In genomic region chr4:143212341-143213174, GRCm38 (mm10) we compare ENCODE assay signal across 8 mouse cellular contexts. TPM values are rescaled to one million over a fixed set of nuclear protein-coding genes. Genes with fewer than 3 reads are reported as not detected.
DNase-seq lines count a peak whose midpoint lies in the region; ATAC-seq and TF ChIP-seq lines count a peak whose summit lies in the region.

Gene Prdm2 (minus strand): TSS chr4:143212995.

- peak within 1 kb of the TSS; percentile 82 for H3K27ac ChIP-seq in bone marrow, adult 2 months (ENCODE audit: control insufficient read depth, insufficient read depth, low read depth, low read length, poor library complexity)
- peak within 1 kb of the TSS; percentile 89 for H3K27ac ChIP-seq in embryonic facial prominence, embryonic 15.5 days (replicated peaks)
- peak within 1 kb of the TSS; percentile 92 for H3K27ac ChIP-seq in limb, embryonic 12.5 days
- H3K27ac ChIP-seq in midbrain, embryonic 13.5 days, result peak within 1 kb of the TSS; percentile 88
- peak within 1 kb of the TSS; percentile 74 for H3K27ac ChIP-seq in small intestine, adult 2 months (ENCODE audit: insufficient read depth, low read depth, low read length)

- H3K36me3 ChIP-seq in embryonic facial prominence, embryonic 15.5 days, result no peaks in the 10 kb centered on the region
- no peaks in the 10 kb centered on the region for H3K36me3 ChIP-seq in limb, embryonic 12.5 days
- H3K36me3 ChIP-seq in midbrain, embryonic 13.5 days, result no peaks in the 10 kb centered on the region
- H3K36me3 ChIP-seq in small intestine, adult 2 months (ENCODE audit: control insufficient read depth, insufficient read depth, low read length), result no peaks in the 10 kb centered on the region

- peak within 1 kb of the TSS; percentile 70 for H3K4me2 ChIP-seq in embryonic facial prominence, embryonic 15.5 days (replicated peaks)
- H3K4me2 ChIP-seq in limb, embryonic 12.5 days, result peak within 1 kb of the TSS; percentile 76
- peak within 1 kb of the TSS; percentile 60 for H3K4me2 ChIP-seq in midbrain, embryonic 13.5 days (replicated peaks)

- WGBS in bone marrow, adult 2 months, result 1% methylated on average over 94 of the region's 96 CpGs
- 2% methylated on average over 62 of the region's 96 CpGs for WGBS in embryonic facial prominence, embryonic 15.5 days
- WGBS in limb, embryonic 12.5 days, result 3% methylated on average over 87 of the region's 96 CpGs
- WGBS in midbrain, embryonic 13.5 days, result 2% methylated on average over 84 of the region's 96 CpGs
- 1% methylated on average over 96 of the region's 96 CpGs for WGBS in small intestine, adult 2 months

- no peaks in the 10 kb centered on the region; the same call in 1 of the 2 replicates for H3K4me1 ChIP-seq in bone marrow, adult 2 months (ENCODE audit: control insufficient read depth, insufficient read depth, low read length)
- H3K4me1 ChIP-seq in embryonic facial prominence, embryonic 15.5 days, result peaks cover 8% of the 10 kb centered on the region; the same call in 1 of the 2 replicates
- peaks cover 19% of the 10 kb centered on the region for H3K4me1 ChIP-seq in limb, embryonic 12.5 days (replicated peaks)
- H3K4me1 ChIP-seq in midbrain, embryonic 13.5 days (replicated peaks), result peaks cover 30% of the 10 kb centered on the region
- H3K4me1 ChIP-seq in small intestine, adult 2 months (ENCODE audit: control insufficient read depth, insufficient read depth, insufficient read length, low read length), result peaks cover 6% of the 10 kb centered on the region; the same call in 1 of the 2 replicates

- H3K4me3 ChIP-seq in bone marrow, adult 2 months (replicated peaks; ENCODE audit: control insufficient read depth, low read depth, low read length), result peak within 1 kb of the TSS; percentile 70
- peak within 1 kb of the TSS; percentile 80 for H3K4me3 ChIP-seq in embryonic facial prominence, embryonic 15.5 days (replicated peaks)
- peak within 1 kb of the TSS; percentile 84 for H3K4me3 ChIP-seq in limb, embryonic 12.5 days (replicated peaks)
- H3K4me3 ChIP-seq in midbrain, embryonic 13.5 days (replicated peaks), result peak within 1 kb of the TSS; percentile 65
- peak within 1 kb of the TSS; percentile 85 for H3K4me3 ChIP-seq in small intestine, adult 2 months (ENCODE audit: low read depth, low read length)

- H3K9me3 ChIP-seq in embryonic facial prominence, embryonic 15.5 days (replicated peaks), result no peaks in the 10 kb centered on the region
- no peaks in the 10 kb centered on the region for H3K9me3 ChIP-seq in limb, embryonic 12.5 days
- no peaks in the 10 kb centered on the region for H3K9me3 ChIP-seq in midbrain, embryonic 13.5 days

- peak; percentile 75 to 82 for DNase-seq in B cell, adult 2 months
- DNase-seq in heart, adult 8-10 months (ENCODE audit: low spot score), result peak; percentile 60
- peak; percentile 37 to 54 for DNase-seq in kidney, adult 8-10 months

- ATAC-seq in embryonic facial prominence, embryonic 15.5 days (ENCODE audit: insufficient number of reproducible peaks, low FRiP score, low TSS enrichment, low read depth), result peak; percentile 77
- peak; percentile 63 for ATAC-seq in limb, embryonic 12.5 days (ENCODE audit: insufficient number of reproducible peaks, insufficient read depth, low FRiP score, low TSS enrichment, low read depth)
- peak; percentile 81 for ATAC-seq in midbrain, embryonic 13.5 days

- H3K9ac ChIP-seq in embryonic facial prominence, embryonic 15.5 days, result peak within 1 kb of the TSS; percentile 86
- H3K9ac ChIP-seq in limb, embryonic 12.5 days (replicated peaks), result peak within 1 kb of the TSS; percentile 96
- peak within 1 kb of the TSS; percentile 87 for H3K9ac ChIP-seq in midbrain, embryonic 13.5 days (replicated peaks)

- TF ChIP-seq POLR2A in bone marrow, adult 2 months (IDR thresholded peaks at IDR 0.05; ENCODE audit: borderline replicate concordance, control insufficient read depth, low read depth, low read length), result peak; percentile 70; the same call in 1 of the 2 replicates
- TF ChIP-seq POLR2A in small intestine, adult 2 months (IDR thresholded peaks at IDR 0.05; ENCODE audit: low read depth, low read length), result peak; percentile 72; the same call in 1 of the 2 replicates

- no peaks in the 10 kb centered on the region for H3K27me3 ChIP-seq in embryonic facial prominence, embryonic 15.5 days
- H3K27me3 ChIP-seq in limb, embryonic 12.5 days, result no peaks in the 10 kb centered on the region
- no peaks in the 10 kb centered on the region for H3K27me3 ChIP-seq in midbrain, embryonic 13.5 days
- H3K27me3 ChIP-seq in small intestine, adult 2 months (ENCODE audit: control insufficient read depth, insufficient read depth, low read length), result no peaks in the 10 kb centered on the region

- no peak for TF ChIP-seq CTCF in bone marrow, adult 2 months (IDR thresholded peaks at IDR 0.05; ENCODE audit: control insufficient read depth, insufficient read depth, low read length)
- TF ChIP-seq CTCF in small intestine, adult 2 months (IDR thresholded peaks at IDR 0.05; ENCODE audit: extremely low read depth, insufficient read length, insufficient replicate concordance, low read depth, low read length), result no peak

RNA-seq across cellular contexts. Expression of gene Prdm2, which starts in this region (rescaled TPM):
- 7.9 and 17.7 TPM in 2 replicates for polyA plus RNA-seq in bone marrow, adult 2 months (2011; ENCODE audit: insufficient read depth, insufficient read length, low replicate concordance, missing spikeins)
- polyA plus RNA-seq in embryonic facial prominence, embryonic 15.5 days (2015; fragmentation: Nextera tagmentation; extraction: Ambion mirVana), result 12.0 and 14.1 TPM in 2 replicates
- 10 to 100 TPM; 20.0 to 23.7 (median 21.3) TPM for total RNA-seq in heart, adult 8-10 months (2022)
- polyA plus RNA-seq in limb, embryonic 12.5 days (2016; fragmentation: Nextera tagmentation; extraction: Ambion mirVana), result 16.2 and 19.0 TPM in 2 replicates
- 18.3 and 21.2 TPM in 2 replicates for polyA plus RNA-seq in midbrain, embryonic 13.5 days (2015; fragmentation: Nextera tagmentation; extraction: Ambion mirVana)
- 5.3 and 12.3 TPM in 2 replicates for polyA plus RNA-seq in small intestine, adult 2 months (2012; rRNA removed)

Comparison
In these comparisons a context has a peak if more than half of its experiments do, and no peak if none do; other contexts are left out.
1. Peak in every context shown above with its lines: DNase-seq, ATAC-seq, H3K4me3 ChIP-seq and H3K27ac ChIP-seq.